Mouse (Mus musculus): ENCODE measurements around the gene Lsmem1. TPM values are rescaled to one million over a fixed set of nuclear protein-coding genes. Genes with fewer than 3 reads are reported as not detected.

Gene Lsmem1
- 0.06 and 0.08 TPM in 2 replicates for polyA plus RNA-seq (2012; rRNA removed)

GRCm38 (mm10) chr12:40199302-40199701 lies at the start of gene Lsmem1:
Lsmem1 (minus strand) TSS chr12:40199490.
- DNase-seq (ENCODE audit: low spot score), result no peak

GRCm38 (mm10) chr12:40248454-40249180 lies 49.3 kb upstream of the Lsmem1 start, which contains the start of gene Ifrd1:
Ifrd1 (minus strand) TSS chr12:40248504.
- DNase-seq (ENCODE audit: low spot score), result no peak

GRCm38 (mm10) chr12:40247976-40248375 lies 48.7 kb upstream of the Lsmem1 start:
- no peak for DNase-seq (ENCODE audit: low spot score)

DNA sequence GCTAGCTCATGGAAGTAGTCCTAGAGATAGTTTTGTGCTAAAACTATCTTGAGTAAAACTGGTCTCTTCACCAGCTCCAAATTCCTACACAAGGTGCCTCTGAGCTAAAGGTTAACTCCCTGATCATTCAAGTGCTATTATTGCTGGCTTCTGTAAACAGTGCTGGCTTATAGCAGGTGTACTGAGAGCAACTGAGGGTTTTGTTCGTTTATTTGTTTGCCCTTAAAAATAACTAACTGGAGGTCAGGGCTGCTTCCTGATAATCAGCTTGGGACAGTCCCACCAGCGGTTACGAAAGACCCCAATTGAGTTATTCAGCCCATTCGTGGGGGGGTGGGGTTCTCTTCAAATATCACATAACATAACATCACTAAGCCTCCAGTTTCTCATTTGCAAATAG lies 48.1 kb upstream of the Lsmem1 start:
- DNase-seq (ENCODE audit: low spot score), result no peak

GRCm38 (mm10) chr12:40245434-40245970 lies 46.2 kb upstream of the Lsmem1 start:
- DNase-seq (ENCODE audit: low spot score), result no peak

DNA sequence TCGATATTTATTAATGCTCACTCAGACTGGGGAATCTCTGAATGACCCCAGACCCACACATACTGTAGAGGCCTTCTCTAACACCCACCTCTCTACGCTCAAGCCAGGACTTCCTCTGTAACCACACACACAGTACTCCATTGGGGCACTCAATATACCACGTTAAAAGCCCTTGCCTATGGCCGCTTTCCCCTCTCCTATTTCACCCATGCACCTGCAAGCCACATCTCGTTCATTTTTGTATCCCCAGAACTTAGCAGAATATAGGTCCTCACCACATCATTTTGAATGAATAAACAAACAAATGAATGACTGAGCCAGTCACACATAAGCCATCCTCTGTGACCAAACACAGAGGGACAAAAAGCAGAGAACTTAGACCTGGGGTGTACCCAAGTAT lies 45.6 kb upstream of the Lsmem1 start:
- no peak for DNase-seq (ENCODE audit: low spot score)

- DNase-seq (ENCODE audit: low spot score), result peak; percentile 34
These were observed 44.5 kb upstream of the Lsmem1 start for GRCm38 (mm10) chr12:40243821-40244221.

DNA sequence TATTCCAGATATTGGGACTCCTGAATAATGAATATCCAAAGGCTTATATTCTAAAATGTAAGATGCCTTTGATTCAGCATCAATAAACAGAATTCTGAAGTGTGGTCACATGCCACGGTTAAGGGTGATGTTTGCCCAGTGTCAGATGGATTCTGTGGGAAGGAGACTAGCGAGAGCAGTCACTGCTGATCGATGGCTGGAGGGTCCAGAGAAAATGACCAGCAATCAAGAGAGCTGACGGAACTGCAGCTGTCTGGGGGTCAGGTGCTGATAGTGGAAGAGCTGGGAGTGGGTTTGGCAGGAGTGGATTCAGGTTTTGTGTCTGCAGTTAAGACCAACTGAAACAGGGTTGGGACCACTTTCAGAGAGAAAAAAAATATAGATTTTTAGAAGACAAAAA lies 44.0 kb upstream of the Lsmem1 start:
- DNase-seq (ENCODE audit: low spot score), result no peak

- DNase-seq (ENCODE audit: low spot score), result no peak
These were observed 39.9 kb upstream of the Lsmem1 start for GRCm38 (mm10) chr12:40239161-40239560.

- DNase-seq (ENCODE audit: low spot score), result no peak
These were observed 32.9 kb upstream of the Lsmem1 start for GRCm38 (mm10) chr12:40232231-40232630.

DNA sequence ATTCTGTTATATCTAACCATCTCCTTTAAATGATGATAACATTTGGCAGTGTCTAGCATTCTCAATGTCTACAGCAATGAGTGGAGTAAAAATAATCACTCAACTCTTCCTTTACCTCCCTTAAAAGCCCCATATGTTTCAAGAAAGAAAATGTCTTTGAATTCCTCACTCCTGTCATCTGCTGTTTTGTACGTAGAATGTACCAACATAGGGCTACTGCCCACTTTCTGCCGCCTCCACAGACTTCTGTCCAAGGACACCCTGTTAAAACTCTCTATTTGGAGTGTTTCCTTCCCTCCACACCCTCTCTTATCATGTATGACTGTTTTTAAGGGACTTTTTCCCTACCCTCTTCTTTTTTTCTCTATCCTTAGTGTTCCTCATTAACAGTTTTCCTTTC lies 32.3 kb upstream of the Lsmem1 start:
- no peak for DNase-seq (ENCODE audit: low spot score)

- no peak for DNase-seq (ENCODE audit: low spot score)
These were observed 25.0 kb upstream of the Lsmem1 start for GRCm38 (mm10) chr12:40224171-40224880.

- DNase-seq (ENCODE audit: low spot score), result no peak
These were observed 24.4 kb upstream of the Lsmem1 start for GRCm38 (mm10) chr12:40223676-40224075.

DNA sequence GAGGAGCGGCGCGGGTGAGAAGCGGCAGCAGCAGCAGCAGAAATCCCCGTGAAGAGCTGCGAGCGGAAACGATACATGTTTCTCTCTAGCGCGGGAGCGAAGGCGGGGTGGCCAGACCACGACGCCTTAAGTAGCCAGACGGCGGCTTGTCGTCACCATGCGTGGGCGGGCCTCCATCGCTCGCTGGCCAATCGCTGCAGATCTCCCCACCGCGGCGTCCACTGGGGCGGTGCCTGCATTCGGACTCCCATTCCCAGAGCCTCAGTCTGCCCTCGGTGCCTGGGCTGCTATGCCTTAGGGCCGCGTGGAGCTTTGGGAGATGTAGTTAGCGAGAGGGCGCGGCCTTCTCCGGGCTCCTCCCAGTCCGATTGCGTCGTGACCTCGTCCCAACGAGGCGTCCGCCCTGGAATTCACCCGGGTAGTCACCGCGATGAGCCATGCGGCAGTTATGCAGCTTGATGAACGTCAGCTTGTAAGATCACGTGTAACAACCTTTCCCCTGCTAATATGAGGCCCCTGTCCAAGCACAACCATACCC lies 23.9 kb upstream of the Lsmem1 start:
- peak; percentile 97 for DNase-seq (ENCODE audit: low spot score)

DNA sequence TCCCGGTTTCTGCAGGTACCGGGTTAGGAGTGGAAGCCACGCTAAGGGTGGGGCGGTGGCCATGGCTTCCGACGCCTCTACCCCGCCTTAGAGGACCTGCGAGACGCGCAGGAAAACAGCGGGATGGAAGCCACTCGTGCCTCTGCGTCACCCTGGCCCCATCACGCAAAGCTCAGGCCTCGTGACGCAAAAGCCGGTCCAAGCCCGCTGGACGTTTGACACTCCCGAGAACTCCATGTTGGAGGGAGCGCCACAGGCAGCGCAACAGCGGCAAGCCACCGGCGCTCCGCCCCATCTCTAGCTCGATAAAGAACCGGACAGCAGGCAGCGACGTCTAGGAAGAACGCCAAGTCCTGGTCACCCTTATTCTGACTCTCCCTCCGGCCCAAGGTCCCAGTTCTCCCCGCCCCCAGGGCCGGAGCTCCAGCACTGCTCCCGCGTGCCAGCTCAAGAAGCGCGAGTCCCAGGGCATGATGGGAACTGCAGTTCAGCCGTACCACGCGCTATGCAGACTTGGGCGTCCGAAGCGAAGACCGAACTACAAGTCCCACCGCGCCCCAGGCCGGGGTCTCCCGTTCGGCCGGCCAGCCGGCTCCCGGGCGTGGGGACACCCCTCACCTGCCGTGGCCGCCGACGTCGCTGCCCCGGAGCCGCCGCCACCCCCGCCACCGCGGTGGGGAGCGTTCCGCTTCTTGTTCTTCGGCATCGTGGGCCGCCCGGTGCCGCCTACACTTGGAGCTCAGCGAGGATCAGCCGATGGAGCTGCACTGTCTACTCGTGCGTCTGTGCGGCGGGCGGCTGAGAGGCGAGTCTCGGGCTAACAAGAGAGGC lies 23.2 kb upstream of the Lsmem1 start:
- DNase-seq (ENCODE audit: low spot score), result peak; percentile 87

DNA sequence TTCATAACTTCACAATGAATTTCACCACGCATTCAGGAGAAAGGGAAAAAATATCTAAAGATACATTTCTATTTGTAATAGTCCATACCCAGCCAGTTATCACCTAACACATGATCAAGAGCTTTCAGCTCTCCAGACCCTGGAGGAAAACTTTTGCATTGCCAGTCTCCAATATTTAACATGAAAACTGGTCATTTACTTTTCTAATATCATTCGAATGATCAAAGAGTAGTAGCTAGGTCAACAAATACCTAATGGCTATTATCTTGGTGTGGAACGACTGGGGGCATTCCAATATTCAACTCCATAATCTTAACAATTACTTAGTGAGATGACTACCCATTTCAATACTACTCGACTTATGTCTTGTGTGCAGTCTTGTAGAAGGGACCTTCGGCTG lies 22.3 kb upstream of the Lsmem1 start:
- no peak for DNase-seq (ENCODE audit: low spot score)

GRCm38 (mm10) chr12:40220896-40221295 lies 21.6 kb upstream of the Lsmem1 start:
- DNase-seq (ENCODE audit: low spot score), result no peak

DNA sequence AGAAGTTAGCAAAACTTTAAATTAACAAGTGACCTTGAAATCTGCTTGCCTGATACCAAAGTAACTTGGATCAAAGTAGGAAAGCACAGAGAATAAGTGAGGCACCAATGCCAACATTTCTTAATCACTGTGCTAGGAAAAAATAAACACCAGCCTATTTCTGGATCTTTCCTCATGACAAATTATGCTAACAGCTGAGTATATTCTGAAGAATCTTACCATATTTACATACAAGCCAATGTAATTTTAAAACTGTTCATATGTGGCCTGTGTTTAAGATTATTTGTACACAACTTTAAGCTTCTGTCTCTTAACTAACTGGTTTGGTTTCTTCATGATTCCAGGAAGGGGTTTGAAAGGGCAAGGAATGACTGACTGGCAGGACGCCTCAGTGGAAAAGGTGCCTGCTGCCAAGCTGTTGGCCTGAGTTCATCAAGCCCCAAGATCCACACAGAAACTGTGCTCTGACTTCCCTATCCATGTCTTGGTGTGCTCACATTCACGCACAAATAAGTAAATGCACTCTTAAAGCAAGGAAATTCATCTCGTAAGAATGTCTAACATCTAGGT lies 20.8 kb upstream of the Lsmem1 start:
- DNase-seq (ENCODE audit: low spot score), result no peak

DNA sequence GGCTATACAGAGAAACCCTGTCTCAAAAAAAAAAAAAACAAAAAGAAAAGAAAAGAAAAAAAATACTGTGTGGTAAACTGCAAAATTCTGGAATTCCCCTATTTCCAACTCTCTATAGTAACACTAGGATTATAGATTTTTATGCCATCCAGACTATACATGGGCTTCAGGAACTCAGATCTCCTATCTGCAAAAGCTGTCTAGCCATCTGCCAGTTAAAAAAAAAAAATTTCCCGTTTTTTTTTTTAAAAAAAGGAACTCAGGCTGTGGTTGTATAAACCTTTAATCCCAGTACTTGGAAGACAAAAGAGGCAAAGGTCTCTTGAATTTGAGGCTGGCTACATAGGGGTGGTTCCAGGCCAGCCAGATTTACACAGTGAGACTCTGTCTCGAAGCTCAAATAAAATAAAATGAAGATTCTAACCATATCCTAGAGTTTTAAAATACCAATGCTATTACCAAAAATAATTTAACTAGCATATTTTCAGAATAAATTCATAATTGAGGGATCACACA lies 19.2 kb upstream of the Lsmem1 start:
- no peak for DNase-seq (ENCODE audit: low spot score)

DNA sequence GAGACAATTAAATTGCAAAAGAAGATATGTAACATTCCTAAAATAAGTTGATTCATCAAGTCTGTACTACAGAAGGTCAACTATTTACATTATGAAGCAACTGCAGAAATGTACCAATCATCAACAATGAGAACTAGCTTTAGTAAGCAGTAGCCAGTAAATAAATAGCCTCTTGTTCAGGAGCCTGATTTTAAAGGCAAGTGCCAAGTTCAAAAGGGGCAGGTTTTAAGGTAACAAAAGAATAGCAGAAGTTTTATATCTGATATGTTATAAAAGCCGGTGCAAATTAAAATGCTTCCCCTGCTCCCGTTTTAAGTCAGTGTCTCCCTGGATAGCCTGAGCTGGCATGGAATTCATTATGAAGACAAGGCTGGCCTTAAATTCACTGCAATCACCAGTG lies 18.5 kb upstream of the Lsmem1 start:
- DNase-seq (ENCODE audit: low spot score), result no peak
